Mouse (Mus musculus) CD8-positive naive resting alpha-beta T cell, adult 2 months (primary cell): ENCODE results near the gene Slc44a3.

ENCODE experiments used
- DNase-seq, 2 experiments: peaks; one replicate each; pipeline ENCODE4 v3.0.0; 2022; ENCODE audit warnings: low read depth in 2 of 2, low spot score in 2 of 2

The Slc44a3 gene

DNA sequence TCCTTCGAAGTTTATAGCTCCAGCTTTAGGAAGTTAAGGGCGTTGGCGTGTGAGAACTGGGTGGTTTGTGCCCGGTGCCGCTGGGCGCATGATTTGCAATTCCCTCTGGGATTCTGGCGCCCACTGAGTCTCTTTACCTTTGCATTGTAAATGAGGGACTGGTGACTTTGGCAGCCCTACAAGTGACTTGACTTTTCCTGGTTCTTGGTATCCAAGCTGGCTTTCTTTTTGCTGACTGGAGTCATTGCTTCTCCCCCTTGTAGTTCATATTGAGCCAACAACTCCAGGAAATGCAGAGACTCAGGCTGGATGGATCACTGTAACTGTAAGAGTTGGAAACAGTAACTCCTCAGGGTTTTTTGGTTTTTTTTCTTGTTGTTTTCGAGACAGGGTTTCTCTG is 104.0 kb downstream of the Slc44a3 start:
- DNase-seq: no peak

DNA sequence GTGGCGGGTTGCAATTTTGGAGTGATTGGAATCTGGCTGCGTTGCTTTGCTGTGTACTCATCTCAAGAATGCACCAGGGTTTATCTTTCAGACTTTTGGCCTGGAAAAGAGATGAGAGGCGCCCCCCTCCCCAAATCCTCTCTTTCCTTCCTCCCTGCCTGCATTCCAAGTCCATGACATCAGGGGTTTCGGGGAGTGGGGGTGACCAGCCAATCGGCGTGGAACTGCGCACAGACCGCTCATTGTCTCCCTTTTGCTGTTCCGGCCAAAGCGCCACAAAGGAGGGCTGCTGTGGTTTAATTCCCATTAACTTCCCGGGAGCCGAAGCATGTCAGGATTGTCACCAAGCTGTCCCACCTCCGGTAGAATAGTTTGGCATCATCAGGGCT is 104.7 kb downstream of the Slc44a3 start:
- no peak for DNase-seq

DNA sequence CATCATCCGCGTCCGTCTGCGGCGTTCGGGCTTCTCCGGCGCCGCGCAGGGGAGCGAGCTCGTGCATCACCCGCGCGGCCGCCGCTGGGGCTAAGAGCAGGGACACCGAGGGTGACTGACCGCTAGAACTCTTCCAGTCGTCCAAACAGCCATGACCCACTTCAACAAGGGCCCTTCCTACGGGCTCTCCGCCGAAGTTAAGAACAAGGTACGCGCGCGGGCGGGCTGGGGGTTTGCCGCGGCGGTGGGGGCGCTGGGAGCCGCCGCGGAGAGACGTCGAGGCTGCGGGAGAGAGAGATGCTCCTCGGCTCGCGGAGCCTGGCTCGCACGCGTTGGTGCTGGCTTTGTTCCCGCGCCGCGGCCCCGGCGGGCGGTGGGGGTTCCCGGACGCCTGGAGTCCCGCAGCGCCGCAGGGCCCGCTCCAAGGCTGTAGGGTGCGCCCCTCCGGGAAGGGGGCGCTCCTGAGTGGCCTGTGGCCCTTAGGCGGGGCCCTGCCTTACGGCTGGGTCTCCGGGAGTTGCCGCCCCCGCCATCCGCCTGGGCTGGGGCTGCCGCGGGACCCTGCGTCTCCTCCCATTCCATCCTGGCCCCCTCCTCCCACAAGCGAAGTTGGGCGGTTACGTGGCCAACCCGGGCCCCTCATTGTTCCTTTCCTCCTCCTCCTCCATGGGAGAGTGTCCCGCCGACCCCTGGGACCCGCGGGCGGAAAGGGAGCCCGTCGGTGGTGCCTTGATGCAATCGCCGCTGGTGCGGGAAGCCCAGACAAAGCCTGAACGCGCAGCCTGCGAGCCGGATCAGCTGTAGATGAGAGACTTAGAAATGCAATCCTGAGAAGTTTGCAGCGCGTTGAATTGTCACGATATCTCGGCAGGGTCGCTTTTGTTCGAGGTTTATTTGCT is 105.3 kb downstream of the Slc44a3 start:
- DNase-seq: peak; percentile 60 to 67

DNA sequence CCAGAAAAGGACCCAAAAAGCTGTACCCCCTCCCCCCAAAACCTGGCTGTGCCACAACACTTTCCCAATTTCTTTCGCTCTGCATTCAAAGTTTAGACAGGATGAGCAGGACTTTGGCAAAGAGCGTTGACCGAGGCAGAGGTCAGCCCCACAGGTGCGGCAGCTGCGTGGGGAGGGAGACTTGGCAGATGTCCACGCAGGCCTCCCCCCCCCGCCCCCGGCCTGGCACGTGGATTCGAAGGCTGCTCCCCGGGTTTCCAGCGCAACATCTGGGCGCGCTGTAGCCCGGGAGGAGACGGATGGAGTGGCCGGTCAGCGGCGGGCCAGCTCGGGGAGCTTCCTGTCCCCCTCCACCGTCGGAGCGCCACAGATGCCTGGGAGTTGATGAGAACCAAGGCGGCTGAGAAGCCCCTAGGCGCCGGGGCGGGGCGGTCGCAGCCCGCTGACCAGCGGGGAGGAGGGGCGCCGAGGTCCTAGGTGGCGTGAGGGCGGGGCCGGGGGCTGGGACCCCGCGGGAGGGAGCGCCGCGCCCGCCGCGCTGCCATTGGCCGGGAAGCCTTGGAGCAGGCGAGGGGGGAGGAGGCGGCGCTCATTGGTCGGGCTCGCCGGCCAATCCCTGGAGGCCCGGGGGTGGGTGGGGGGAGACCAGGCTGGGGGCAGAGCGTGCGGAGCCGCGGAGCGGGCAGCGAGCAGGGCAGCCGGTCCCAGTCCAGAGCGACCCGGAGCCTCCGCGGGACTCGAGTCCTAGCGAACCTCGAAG is 106.2 kb downstream of the Slc44a3 start, which contains the start of gene Cnn3:
TSS of gene Cnn3 (plus strand) at position 637 of the 760 bp plus-strand sequence.
- peak; percentile 14 to 21 for DNase-seq

DNA sequence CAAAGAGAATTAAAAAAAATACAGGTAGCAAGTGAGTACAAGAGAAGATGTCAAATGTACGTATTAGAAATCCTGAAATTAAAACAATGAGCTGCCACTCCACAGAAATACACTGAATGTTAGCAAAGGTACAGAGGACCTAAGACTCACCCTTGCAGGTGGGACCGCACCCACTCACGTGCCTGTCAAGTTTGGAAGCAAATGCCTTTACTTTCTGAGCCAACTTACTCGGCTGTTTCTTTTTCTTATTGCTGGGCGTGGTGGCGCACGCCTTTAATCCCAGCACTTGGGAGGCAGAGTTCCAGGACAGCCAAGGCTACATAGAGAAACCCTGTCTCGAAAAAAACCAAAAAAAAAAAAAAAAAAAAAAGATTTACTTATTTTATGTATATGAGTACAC is 109.8 kb downstream of the Slc44a3 start:
- DNase-seq: no peak

DNA sequence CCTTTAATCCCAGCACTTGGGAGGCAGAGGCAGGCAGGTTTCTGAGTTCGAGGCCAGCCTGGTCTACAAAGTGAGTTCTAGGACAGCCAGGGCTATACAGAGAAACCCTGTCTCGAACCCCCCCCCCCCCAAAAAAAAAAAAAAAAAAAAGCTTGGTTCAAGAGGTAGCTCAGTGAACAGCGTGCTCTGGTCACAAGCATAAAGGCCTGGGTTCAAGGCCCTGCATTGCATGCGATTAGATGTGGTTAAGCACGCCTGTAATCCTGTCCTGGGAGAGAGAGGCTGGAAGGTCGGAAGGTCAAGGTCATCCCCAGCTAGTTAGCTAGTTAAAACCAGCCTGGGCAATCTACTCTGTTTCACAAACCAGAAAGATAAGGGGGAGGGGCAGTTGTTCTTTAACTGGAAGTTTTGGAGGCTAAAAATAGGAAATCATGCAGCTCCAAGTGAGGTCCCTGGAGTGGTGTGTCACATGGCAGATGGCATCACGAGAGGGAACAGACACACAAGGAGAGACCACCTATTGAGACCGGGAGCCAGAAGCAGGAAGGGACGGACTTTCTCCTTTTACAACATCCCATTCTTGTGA is 113.3 kb downstream of the Slc44a3 start:
- DNase-seq: no peak

DNA sequence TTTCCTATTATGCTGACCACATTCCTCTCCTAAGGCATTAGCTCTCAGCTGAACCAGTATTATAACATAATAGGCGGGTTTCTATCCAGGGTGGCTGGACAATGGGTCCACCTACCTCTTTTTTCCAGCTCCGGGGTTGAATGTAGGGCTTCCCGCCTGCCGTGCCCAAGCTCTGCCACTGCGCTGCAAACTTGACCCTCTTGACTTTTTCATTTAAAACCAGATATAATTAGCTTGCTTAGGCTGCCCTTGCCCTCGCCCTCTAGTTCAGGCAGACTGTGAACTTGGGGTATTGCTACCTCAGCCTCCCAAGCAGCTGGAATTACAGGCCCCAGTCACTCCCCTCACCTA is 114.0 kb downstream of the Slc44a3 start:
- no peak for DNase-seq

DNA sequence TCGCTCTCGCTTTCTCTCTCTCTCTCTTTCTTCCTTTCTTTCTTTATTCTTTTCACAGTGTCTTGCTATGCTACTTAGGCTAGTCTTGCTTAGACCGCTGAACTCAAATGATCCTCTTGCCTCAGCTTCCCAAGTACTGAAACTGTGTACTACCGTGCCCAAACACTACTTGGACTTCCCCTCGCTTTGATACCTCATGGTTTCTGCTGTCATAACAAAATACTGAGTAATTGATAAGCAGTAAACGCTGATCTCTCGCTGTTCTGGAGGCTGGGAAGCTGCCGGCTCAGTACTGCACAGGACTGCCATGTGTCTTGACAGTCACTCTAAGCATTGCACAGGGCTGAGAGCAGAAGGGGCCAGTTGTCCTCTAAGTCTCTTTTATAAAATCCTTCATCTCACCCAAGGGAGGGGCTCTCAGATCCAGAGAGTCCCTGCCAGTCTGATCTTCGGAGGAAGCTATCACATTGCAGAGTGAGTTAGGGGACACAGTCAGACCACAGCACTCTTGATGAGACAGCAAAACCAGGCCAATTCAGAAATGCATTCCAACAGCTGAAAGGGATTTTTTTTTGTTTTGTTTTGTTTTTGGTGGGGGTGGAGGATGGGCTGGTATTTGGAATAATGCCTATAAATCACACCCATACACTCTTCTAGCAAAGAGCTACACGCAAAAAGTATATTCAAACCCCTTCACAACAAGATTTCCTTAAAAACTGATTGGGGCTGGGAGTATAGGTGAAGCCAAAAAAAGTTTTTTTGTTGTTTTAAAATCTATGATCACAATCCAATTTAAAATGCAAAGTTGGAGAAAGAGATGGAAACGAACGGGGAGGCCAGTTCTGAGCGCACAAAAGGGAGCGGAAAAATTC is 114.6 kb downstream of the Slc44a3 start:
- DNase-seq: no peak

DNA sequence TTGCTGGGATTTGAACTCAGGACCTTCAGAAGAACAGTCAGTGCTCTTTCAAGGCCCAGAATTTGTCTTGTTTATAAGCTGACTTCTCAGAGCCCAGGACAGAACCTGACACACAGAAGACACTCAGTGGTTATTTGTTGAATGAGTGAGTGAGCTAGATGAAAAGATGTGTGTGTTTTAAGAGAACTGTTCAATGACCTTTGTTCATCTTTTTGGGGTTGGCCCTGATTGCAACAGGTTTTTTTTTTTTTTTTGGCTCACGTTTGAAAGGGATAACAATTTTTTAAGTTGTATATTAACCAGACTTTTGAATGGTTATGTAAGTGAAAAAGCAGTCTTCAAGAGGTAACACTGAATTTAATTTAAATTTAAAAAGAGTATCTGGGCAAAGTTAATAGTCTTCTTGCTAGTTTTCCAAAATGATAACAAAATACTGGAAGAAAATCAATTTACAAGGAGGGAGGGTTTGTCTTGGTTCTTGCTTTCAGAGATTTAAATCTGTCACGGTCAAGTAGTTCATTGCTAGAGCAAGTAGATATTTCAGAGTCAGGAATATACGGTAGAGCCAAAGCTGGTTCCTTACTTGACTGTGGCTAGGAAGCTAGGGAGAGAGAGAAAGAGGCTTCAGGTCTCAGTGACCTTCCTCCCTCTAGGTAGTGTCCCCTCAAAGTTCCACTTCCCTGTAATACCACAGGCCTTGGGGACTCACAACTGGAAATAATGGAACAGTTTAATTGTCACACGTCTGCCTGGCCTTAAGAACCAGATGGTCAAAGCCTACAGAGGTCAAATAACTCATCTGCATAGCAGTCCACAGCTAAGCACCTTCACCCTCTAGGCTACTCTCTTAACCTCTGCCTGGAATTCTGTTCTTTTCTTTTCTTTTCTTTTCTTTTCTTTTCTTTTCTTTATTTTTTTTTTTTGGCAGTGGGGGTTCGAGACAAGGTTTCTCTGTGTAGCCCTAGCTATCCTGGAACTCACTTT is 115.7 kb downstream of the Slc44a3 start:
- no peak for DNase-seq

DNA sequence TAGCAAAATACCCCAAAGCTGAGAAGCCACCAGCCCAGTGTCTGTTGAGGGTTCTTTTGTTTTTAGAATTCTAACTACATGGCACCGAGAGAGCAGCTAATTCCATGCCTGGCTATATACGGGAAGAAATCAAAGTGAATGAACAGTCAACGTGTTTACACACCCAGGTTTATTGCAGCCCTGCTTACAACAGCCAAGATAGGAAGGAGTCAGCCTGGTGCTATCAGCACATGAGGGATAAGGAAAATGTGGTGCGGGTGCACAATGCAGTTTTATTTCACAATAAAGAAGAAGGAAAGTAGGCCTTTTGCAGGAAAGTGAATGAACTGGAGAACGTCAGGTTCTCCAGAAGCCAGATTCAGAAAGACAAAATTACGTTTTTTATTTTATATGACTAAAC is 120.8 kb downstream of the Slc44a3 start:
- DNase-seq: no peak
